ENCODE assay signal across 7 mouse cellular contexts in genomic region chr4:149485053-149485824, GRCm38 (mm10). TPM values are rescaled to one million over a fixed set of nuclear protein-coding genes. Genes with fewer than 3 reads are reported as not detected.
DNase-seq lines count a peak whose midpoint lies in the region; ATAC-seq lines count a peak whose summit lies in the region.

Gene Nmnat1 (minus strand): TSS chr4:149485202.
Gene Lzic (plus strand): TSS chr4:149485229.

- peak; percentile 89 to 90 for DNase-seq in adrenal gland, adult 18-20 months (ENCODE audit: low spot score in 2 of 2)
- peak; percentile 97 for DNase-seq in embryo, embryonic 11 days
- peak; percentile 93 for DNase-seq in gastrocnemius, postnatal 25 days
- peak; percentile 92 to 94 for DNase-seq in left cerebral cortex, postnatal 25 days (ENCODE audit: low spot score in 2 of 2)
- DNase-seq in midbrain, embryonic 10.5 days (ENCODE audit: low spot score), result peak; percentile 97
- DNase-seq in right cerebral cortex, postnatal 4 days, result peak; percentile 94

- intact Hi-C loops in left cerebral cortex, postnatal 25 days (cut with DNase I), result loop anchor here (5.0 kb wide), 1 partner anchor 57 kb away; no protein-coding TSS in a partner anchor

- peak within 1 kb of the TSS; percentile 81 for H3K9ac ChIP-seq in intestine, embryonic 15.5 days

- H3K27me3 ChIP-seq in intestine, embryonic 15.5 days (replicated peaks), result no peaks in the 10 kb centered on the region
- H3K27me3 ChIP-seq in midbrain, embryonic 10.5 days (ENCODE audit: low read depth, poor library complexity, severe bottlenecking), result no peaks in the 10 kb centered on the region

- WGBS in intestine, embryonic 15.5 days, result under 1% methylated on average over 60 of the region's 60 CpGs
- under 1% methylated on average over 60 of the region's 60 CpGs for WGBS in midbrain, embryonic 10.5 days

- H3K4me3 ChIP-seq in intestine, embryonic 15.5 days (replicated peaks), result peak within 1 kb of the TSS; percentile 77
- H3K4me3 ChIP-seq in midbrain, embryonic 10.5 days, result peak within 1 kb of the TSS; percentile 80

- H3K4me1 ChIP-seq in intestine, embryonic 15.5 days (replicated peaks), result peaks cover 6% of the 10 kb centered on the region; the same call in 1 of the 2 replicates
- H3K4me1 ChIP-seq in midbrain, embryonic 10.5 days, result peaks cover 31% of the 10 kb centered on the region

- peak within 1 kb of the TSS; percentile 85 for H3K4me2 ChIP-seq in intestine, embryonic 15.5 days (replicated peaks)

- ATAC-seq in intestine, embryonic 15.5 days, result peak; percentile 97

- H3K9me3 ChIP-seq in intestine, embryonic 15.5 days, result no peaks in the 10 kb centered on the region
- H3K9me3 ChIP-seq in midbrain, embryonic 10.5 days (replicated peaks), result no peaks in the 10 kb centered on the region

- peaks cover 16% of the 10 kb centered on the region for H3K36me3 ChIP-seq in intestine, embryonic 15.5 days
- peaks cover 37% of the 10 kb centered on the region for H3K36me3 ChIP-seq in midbrain, embryonic 10.5 days

- H3K27ac ChIP-seq in intestine, embryonic 15.5 days, result peak within 1 kb of the TSS; percentile 78
- H3K27ac ChIP-seq in midbrain, embryonic 10.5 days (replicated peaks), result peak within 1 kb of the TSS; percentile 89

RNA-seq across cellular contexts. Expression of gene Nmnat1, which starts in this region (rescaled TPM):
- 10 to 100 TPM; 17.8 to 19.9 TPM for total RNA-seq in adrenal gland, adult 18-20 months (2021)
- total RNA-seq in gastrocnemius, postnatal 25 days (2021), result 10 to 100 TPM; 22.8 to 23.4 TPM
- 13.3 TPM in 2 replicates for polyA plus RNA-seq in intestine, embryonic 15.5 days (2015; fragmentation: Nextera tagmentation; extraction: Ambion mirVana)
- total RNA-seq in left cerebral cortex, postnatal 25 days (2021), result 1 to 10 TPM; 8.1 to 8.9 TPM
- 16.2 and 18.8 TPM in 2 replicates for polyA plus RNA-seq in midbrain, embryonic 10.5 days (2016; fragmentation: Nextera tagmentation; extraction: Ambion mirVana)

RNA-seq across cellular contexts. Expression of gene Lzic, which starts in this region (rescaled TPM):
- total RNA-seq in adrenal gland, adult 18-20 months (2021), result 10 to 100 TPM; 24.7 to 36.0 TPM
- total RNA-seq in gastrocnemius, postnatal 25 days (2021), result 10 to 100 TPM; 12.5 to 13.0 TPM
- polyA plus RNA-seq in intestine, embryonic 15.5 days (2015; fragmentation: Nextera tagmentation; extraction: Ambion mirVana), result 36.3 and 39.9 TPM in 2 replicates
- total RNA-seq in left cerebral cortex, postnatal 25 days (2021), result 10 to 100 TPM; 18.7 to 19.8 TPM
- 48.5 and 48.9 TPM in 2 replicates for polyA plus RNA-seq in midbrain, embryonic 10.5 days (2016; fragmentation: Nextera tagmentation; extraction: Ambion mirVana)

Comparison
In these comparisons a context has a peak if more than half of its experiments do, and no peak if none do; other contexts are left out.
1. Peak in every context shown above with its lines: DNase-seq, ATAC-seq, H3K4me3 ChIP-seq and H3K27ac ChIP-seq.